Mouse (Mus musculus): ENCODE results near the gene Mbd5.

GRCm38 (mm10) chr2:49333594-49333993 lies 384.3 kb downstream of the Mbd5 start:
- no peak for TF ChIP-seq POLR2A (IDR thresholded peaks at IDR 0.05; ENCODE audit: extremely low read depth, insufficient read depth, low read length)
- no peak for TF ChIP-seq CTCF (IDR thresholded peaks at IDR 0.05; ENCODE audit: extremely low read depth, insufficient read depth, low read length)
